Mouse (Mus musculus) heart, embryonic 10.5 days (tissue): ENCODE results near the gene Duxbl3. TPM values are rescaled to one million over a fixed set of nuclear protein-coding genes. Genes with fewer than 3 reads are reported as not detected.
"Not testable (repeated sequence)": the region's sequence is repeated elsewhere in the genome, so short reads cannot be mapped to it uniquely, and the experiment has no call there.

Source experiments
- DNase-seq: peaks from one replicate; pipeline ENCODE4 v3.0.0-alpha.2; 2017; ENCODE audit warnings: low spot score
- H3K27ac ChIP-seq: fragments of 300-500 bp; sonication (generic); 2 replicates; pipeline ENCODE4 v1.5.1; 2016; ENCODE audit warnings: mild to moderate bottlenecking
- H3K27me3 ChIP-seq: fragments of 300-500 bp; sonication (generic); 2 replicates; pipeline ENCODE4 v1.6.1; 2016; ENCODE audit warnings: mild to moderate bottlenecking; ENCODE audit not compliant: poor library complexity, insufficient read depth, severe bottlenecking
- H3K36me3 ChIP-seq: fragments of 300-500 bp; sonication (generic); 2 replicates; pipeline ENCODE4 v1.6.1; 2016; ENCODE audit warnings: mild to moderate bottlenecking, moderate library complexity
- H3K4me1 ChIP-seq: fragments of 300-500 bp; sonication (generic); 2 replicates; pipeline ENCODE4 v1.6.1; 2016; ENCODE audit warnings: mild to moderate bottlenecking
- H3K4me3 ChIP-seq: fragments of 300-500 bp; sonication (generic); 2 replicates; pipeline ENCODE4 v1.5.1; 2016; ENCODE audit warnings: mild to moderate bottlenecking, moderate library complexity
- H3K9me3 ChIP-seq: fragments of 300-500 bp; sonication (generic); 2 replicates; pipeline ENCODE4 v1.6.1; 2016; ENCODE audit warnings: mild to moderate bottlenecking, moderate library complexity
- WGBS: fragments of 180-500 bp; shearing (Covaris S2); methylation state at CpG from one replicate; pipeline ENCODE4 v1.1.7; 2016; 5-methylcytosine and 5-hydroxymethylcytosine counted together
- polyA plus RNA-seq: library from polyadenylated mRNA; unstranded; fragments of >200 nt; fragmentation: Nextera tagmentation; extraction: Ambion mirVana; gene quantifications from 2 replicates; pipeline ENCODE4 v1.2.1, GENCODE M21; 2016

The Duxbl3 gene
- 1.1 TPM in 1 of 2 replicates, not detected in the other for polyA plus RNA-seq

GRCm38 (mm10) chr14:26257756-26258617 is at the start of gene Duxbl3:
Gene Duxbl3, plus strand, starts transcription at chr14:26257962.
- H3K36me3 ChIP-seq, H3K4me1 ChIP-seq, DNase-seq, H3K4me3 ChIP-seq, H3K27ac ChIP-seq, H3K9me3 ChIP-seq, H3K27me3 ChIP-seq: not testable (repeated sequence)
- WGBS, result no CpG with 5 or more reads among the region's 25 CpGs

DNA sequence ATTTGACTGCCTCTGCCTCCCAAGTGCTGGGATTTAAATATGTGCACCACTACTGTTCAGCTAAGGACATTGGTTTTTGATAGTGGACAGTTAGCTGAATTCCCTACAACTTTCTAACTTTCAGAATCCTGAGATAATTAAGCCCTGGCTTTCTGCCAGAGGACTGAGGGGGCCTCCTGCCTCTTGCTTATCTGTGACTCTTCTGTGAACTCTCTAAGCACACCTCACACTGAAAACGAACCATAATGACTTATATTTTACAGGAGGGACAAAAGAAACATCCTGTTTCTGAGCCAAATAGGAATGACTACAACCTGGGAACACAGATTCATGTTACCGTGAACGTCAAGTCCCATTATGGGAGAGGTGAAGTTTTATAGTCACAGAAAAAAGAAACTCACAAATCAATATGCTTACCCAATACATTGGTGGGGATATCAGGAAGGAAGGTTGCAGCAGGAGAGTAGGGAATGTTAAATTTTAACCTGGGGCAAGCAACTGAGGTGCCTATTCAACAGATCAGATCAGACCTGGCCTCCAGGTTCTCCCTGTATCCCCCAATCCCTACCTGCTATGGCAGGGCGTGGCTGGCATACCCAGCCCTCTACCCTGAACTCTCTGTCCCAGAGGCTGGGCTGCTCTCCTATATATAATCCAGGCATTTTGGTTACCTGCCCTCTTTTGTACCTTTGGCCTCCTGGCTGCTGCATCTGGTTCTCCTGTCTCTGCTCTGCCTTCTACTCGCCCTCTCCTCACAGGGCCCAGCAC is 41.3 kb upstream of the Duxbl3 start:
- DNase-seq, H3K36me3 ChIP-seq, H3K27ac ChIP-seq, H3K4me3 ChIP-seq, H3K27me3 ChIP-seq, H3K9me3 ChIP-seq, H3K4me1 ChIP-seq: not testable (repeated sequence)
- WGBS, result no CpG with 5 or more reads among the region's 5 CpGs

DNA sequence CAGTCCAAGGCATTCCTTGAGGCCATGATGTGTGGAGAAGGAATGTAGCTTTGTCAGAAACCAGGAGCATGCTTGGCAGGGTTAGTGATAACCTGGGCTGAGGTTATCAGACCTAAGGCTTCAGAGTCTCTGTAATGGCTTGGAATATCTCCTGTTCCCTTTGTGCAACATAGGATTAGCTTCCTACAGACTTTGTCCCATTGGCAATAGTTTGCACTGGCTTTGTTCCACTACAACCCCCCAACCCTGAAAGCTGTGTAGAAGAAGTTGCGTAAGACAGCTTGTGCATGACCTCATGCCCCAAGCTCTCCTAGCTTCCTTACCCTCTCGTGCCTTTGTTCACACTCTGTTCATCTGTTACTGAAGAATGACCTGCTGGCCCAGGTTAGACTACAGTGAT is 20.6 kb upstream of the Duxbl3 start:
- no CpG with 5 or more reads among the region's 2 CpGs for WGBS
- not testable (repeated sequence) for H3K27me3 ChIP-seq, DNase-seq, H3K27ac ChIP-seq, H3K4me1 ChIP-seq, H3K9me3 ChIP-seq, H3K36me3 ChIP-seq, H3K4me3 ChIP-seq

DNA sequence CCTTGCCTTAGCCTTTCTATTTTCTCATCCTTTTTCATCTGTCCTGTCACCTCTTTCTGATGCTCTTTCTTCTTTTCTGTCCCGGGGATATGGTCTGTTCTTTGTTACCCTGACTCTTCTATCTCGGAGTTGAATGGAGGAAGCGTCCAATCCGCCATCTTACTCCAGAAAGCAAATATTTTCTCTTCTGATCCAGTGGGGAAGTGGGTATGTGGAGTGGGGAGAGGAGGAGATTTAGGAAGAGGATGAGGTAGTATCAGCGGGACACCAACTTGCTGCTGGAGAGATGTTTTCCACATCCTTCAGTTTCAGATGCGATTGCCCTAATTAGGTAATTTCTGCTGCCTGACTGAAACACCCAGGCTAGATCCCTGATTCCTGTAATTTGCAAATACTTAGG is 967 bp downstream of the Duxbl3 start:
- WGBS, result no CpG with 5 or more reads among the region's 6 CpGs
- H3K9me3 ChIP-seq, DNase-seq, H3K4me1 ChIP-seq, H3K36me3 ChIP-seq, H3K27ac ChIP-seq, H3K4me3 ChIP-seq, H3K27me3 ChIP-seq: not testable (repeated sequence)

- H3K9me3 ChIP-seq, H3K4me3 ChIP-seq, H3K36me3 ChIP-seq, DNase-seq, H3K27ac ChIP-seq, H3K27me3 ChIP-seq, H3K4me1 ChIP-seq: not testable (repeated sequence)
- WGBS, result no CpG with 5 or more reads among the region's 2 CpGs
These were observed 29.0 kb downstream of the Duxbl3 start for GRCm38 (mm10) chr14:26286737-26287136.

DNA sequence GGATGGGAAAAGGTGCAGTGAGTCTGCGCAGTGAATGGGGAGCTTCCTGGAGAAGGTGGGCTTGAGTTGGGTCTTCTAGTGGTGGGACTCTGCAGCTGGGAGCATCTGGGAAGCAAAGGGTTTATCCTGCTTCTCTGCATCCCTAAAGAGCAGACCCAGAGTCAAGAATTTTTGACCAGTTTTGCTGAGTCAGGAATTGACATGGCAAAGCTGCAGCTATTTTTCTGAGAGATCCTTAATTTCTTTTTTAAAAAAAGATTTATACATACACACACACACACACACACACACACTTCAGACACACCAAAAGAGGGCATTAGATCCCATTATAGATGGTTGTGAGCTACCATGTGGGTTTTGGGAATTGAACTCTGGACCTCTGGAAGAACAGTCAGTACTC is 36.1 kb downstream of the Duxbl3 start:
- H3K36me3 ChIP-seq, result no peaks in the 10 kb centered on the region
- H3K9me3 ChIP-seq, result no peaks in the 10 kb centered on the region
- 95% methylated on average over 1 of the region's 1 CpGs for WGBS
- 0 out of 2 replicates have a peak, but pooled peaks cover 6% of the 10 kb centered on the region for H3K27me3 ChIP-seq
- H3K4me1 ChIP-seq, result no peaks in the 10 kb centered on the region
- no peak for DNase-seq
- no peak overlapping the region for H3K27ac ChIP-seq
- no peak overlapping the region for H3K4me3 ChIP-seq

DNA sequence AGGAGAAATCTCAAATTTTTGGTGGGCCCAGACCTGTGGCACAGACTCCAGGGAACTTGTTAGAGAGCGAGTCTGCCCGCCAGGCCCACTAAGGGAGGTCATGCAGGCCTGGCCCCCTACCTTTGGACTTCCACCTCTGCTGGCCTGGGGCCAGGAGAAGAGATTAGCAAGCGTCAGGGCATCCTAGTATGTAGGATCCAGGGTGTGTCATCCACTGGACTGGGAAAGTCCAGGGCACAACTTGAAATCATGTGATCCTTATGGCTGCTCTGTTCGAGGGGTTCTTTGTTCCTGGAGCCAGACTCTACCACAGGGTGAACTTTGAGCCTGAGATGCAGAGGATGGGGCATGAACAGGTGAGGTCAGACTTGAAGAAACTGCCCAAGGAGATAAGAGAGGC is 39.3 kb downstream of the Duxbl3 start:
- Histone ChIP-seq H3K27ac (no peak overlapping the region), H3K4me1 (no peaks in the 10 kb centered on the region), H3K4me3 (no peak overlapping the region), H3K9me3 (no peaks in the 10 kb centered on the region), H3K27me3 (peaks cover 10% of the 10 kb centered on the region; the same call in 1 of the 2 replicates), H3K36me3 (no peaks in the 10 kb centered on the region)
- no peak for DNase-seq
- 68% methylated on average over 4 of the region's 4 CpGs for WGBS

- H3K4me1 ChIP-seq, result no peaks in the 10 kb centered on the region
- H3K36me3 ChIP-seq, result no peaks in the 10 kb centered on the region
- no peak for DNase-seq
- H3K9me3 ChIP-seq, result no peaks in the 10 kb centered on the region
- peaks cover 10% of the 10 kb centered on the region; the same call in 1 of the 2 replicates for H3K27me3 ChIP-seq
- WGBS, result 66% methylated on average over 5 of the region's 5 CpGs
- no peak overlapping the region for H3K4me3 ChIP-seq
- H3K27ac ChIP-seq, result no peak overlapping the region
These were observed 39.7 kb downstream of the Duxbl3 start for GRCm38 (mm10) chr14:26297484-26297883.

- WGBS, result 29% methylated on average over 2 of the region's 2 CpGs
- no peak for DNase-seq
- H3K27ac ChIP-seq, result no peak overlapping the region
These were observed 45.3 kb downstream of the Duxbl3 start for GRCm38 (mm10) chr14:26303111-26303510.

DNA sequence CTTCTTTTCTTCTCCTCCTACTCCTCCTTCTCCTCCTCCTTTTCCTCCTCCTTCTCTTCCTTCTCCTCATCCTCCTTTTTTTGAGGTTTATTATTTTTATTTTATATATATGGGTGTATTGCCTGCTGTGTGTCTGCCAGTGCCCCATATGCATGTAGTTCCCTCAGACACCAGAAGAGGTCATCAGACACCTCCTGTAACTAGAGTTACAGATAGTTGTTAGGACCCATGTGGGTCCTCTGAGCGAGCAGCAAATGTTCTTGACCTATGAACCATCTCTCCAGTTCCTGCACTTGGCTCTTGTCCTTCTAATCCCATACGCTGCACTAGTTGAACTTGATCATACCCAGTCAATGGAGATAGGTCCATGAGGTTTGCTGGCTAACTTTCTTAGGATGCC is 48.3 kb downstream of the Duxbl3 start:
- Histone ChIP-seq H3K9me3 (no peaks in the 10 kb centered on the region), H3K4me1 (0 out of 2 replicates have a peak, but pooled peaks cover 3% of the 10 kb centered on the region), H3K27ac (no peak overlapping the region), H3K4me3 (no peak overlapping the region), H3K27me3 (no peaks in the 10 kb centered on the region; the same call in 1 of the 2 replicates), H3K36me3 (no peaks in the 10 kb centered on the region)
- DNase-seq, result no peak
- 46% methylated on average over 2 of the region's 2 CpGs for WGBS

More at GRCm38 (mm10) chr14:26303111-26303510, 45.3 kb downstream of the Duxbl3 start:
- Histone ChIP-seq H3K4me3 (no peak overlapping the region), H3K27me3 (peaks cover 10% of the 10 kb centered on the region; the same call in 1 of the 2 replicates), H3K36me3 (no peaks in the 10 kb centered on the region), H3K9me3 (no peaks in the 10 kb centered on the region), H3K4me1 (no peaks in the 10 kb centered on the region)

- Histone ChIP-seq H3K9me3 (no peaks in the 10 kb centered on the region), H3K36me3 (no peaks in the 10 kb centered on the region), H3K4me1 (0 out of 2 replicates have a peak, but pooled peaks cover 7% of the 10 kb centered on the region), H3K4me3 (no peak overlapping the region), H3K27me3 (no peaks in the 10 kb centered on the region), H3K27ac (no peak overlapping the region)
- WGBS, result 86% methylated on average over 6 of the region's 6 CpGs
- no peak for DNase-seq
These were observed 51.1 kb downstream of the Duxbl3 start for GRCm38 (mm10) chr14:26308813-26309212.

DNA sequence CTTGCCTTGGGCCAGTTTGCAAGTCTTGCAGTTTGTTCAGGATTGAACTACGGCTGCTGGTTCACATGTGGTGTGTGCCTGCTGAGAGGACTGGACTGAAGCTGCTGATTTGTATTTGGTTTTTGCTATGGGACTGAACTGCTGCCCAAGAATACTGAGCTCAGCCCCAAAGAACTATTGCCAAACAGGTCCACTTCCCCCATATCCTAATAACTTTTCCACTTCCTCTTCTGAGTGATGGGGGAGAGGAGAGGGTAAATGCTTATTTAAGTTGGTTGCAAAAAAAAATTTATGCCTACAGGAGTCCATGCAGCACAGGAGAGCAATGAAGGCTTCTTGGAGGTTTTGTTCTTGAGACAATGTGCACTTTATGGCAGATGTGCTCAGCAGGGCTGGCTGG is 51.7 kb downstream of the Duxbl3 start:
- no peak overlapping the region for H3K4me3 ChIP-seq
- no peaks in the 10 kb centered on the region for H3K36me3 ChIP-seq
- no peaks in the 10 kb centered on the region for H3K9me3 ChIP-seq
- H3K4me1 ChIP-seq, result 0 out of 2 replicates have a peak, but pooled peaks cover 7% of the 10 kb centered on the region
- WGBS, result 80% methylated on average over 1 of the region's 1 CpGs
- H3K27ac ChIP-seq, result no peak overlapping the region
- no peaks in the 10 kb centered on the region for H3K27me3 ChIP-seq
- DNase-seq, result no peak

DNA sequence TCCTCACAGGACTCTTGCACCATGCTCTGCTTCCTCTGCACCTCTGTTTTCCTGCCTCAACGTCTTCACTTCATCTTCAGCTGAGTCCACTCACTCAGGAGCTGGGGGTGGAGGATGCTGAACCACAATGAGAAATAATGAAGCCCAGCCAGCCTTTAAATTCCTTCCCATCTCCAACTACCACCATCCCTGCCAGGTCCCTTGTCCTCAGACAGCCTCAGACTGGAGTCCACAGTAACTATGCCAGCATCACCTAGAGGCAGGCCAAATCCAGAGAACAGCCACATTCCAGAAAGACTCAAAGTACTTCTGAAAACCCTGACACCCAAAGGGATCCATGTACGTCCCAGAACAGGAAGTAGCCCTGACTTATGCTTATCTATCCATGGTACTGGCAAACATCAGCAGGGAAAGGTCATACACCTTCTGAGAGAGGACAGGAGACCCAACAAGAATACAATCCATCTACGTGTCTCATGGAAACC is 58.5 kb downstream of the Duxbl3 start:
- Histone ChIP-seq H3K27me3 (no peaks in the 10 kb centered on the region), H3K36me3 (no peaks in the 10 kb centered on the region), H3K4me3 (no peak overlapping the region), H3K9me3 (no peaks in the 10 kb centered on the region), H3K4me1 (0 out of 2 replicates have a peak, but pooled peaks cover 2% of the 10 kb centered on the region), H3K27ac (no peak overlapping the region)
- DNase-seq, result no peak
- WGBS, result 43% methylated on average over 3 of the region's 3 CpGs
